Mouse (Mus musculus) sigmoid colon, adult 10 weeks (tissue): Measurements from ENCODE around the gene Olfr1221. TPM values are rescaled to one million over a fixed set of nuclear protein-coding genes. Genes with fewer than 3 reads are reported as not detected.

Source experiments
- polyA plus RNA-seq: library from polyadenylated mRNA; stranded (reverse); fragments of 350-450 nt; fragmentation: Illumina TruSeq; extraction: RNeasy Lipid Tissue Mini Kit (QIAGEN cat#74804); gene quantifications from one replicate; pipeline ENCODE4 v1.2.3, GENCODE M21; 2014; ENCODE audit warnings: low read depth, low replicate concordance

The Olfr1221 gene
- polyA plus RNA-seq = not detected

GRCm38 (mm10) chr2:89117183-89117582, at the start of gene Olfr1221:
Gene Olfr1221, minus strand, starts transcription at chr2:89117283.

GRCm38 (mm10) chr2:89163991-89164390, 46.9 kb upstream of the Olfr1221 start, which contains the start of gene Olfr1224-ps1:
Gene Olfr1224-ps1, minus strand, starts transcription at chr2:89164091.

GRCm38 (mm10) chr2:89151460-89151859, 34.4 kb upstream of the Olfr1221 start, which contains the start of gene Olfr1223:
Gene Olfr1223, minus strand, starts transcription at chr2:89151560.

GRCm38 (mm10) chr2:89132954-89133353, 15.9 kb upstream of the Olfr1221 start, which contains the start of gene Olfr1222:
Gene Olfr1222, minus strand, starts transcription at chr2:89133054.

GRCm38 (mm10) chr2:89106735-89107134, 10.3 kb downstream of the Olfr1221 start, which contains the start of gene Olfr1220:
Gene Olfr1220, minus strand, starts transcription at chr2:89106835.

GRCm38 (mm10) chr2:89083413-89083812, 33.7 kb downstream of the Olfr1221 start, which contains the start of gene Olfr1219:
Gene Olfr1219, minus strand, starts transcription at chr2:89083513.

GRCm38 (mm10) chr2:89061087-89061486, 56.0 kb downstream of the Olfr1221 start, which contains the start of gene Olfr1218:
Gene Olfr1218, minus strand, starts transcription at chr2:89061187.

Other genes with a start within 250 kb of the Olfr1221 start
- gene Olfr1208, start 215.0 kb downstream of the Olfr1221 start, polyA plus RNA-seq = not detected
- not detected for gene Olfr1209, start 202.1 kb downstream of the Olfr1221 start, polyA plus RNA-seq
- gene Olfr1211, start 179.2 kb downstream of the Olfr1221 start, polyA plus RNA-seq = not detected
- gene Olfr1212, start 163.3 kb downstream of the Olfr1221 start, polyA plus RNA-seq = not detected
- not detected for gene Gm13762, start 137.0 kb downstream of the Olfr1221 start, polyA plus RNA-seq
- gene Olfr1214, start 124.6 kb downstream of the Olfr1221 start, polyA plus RNA-seq = not detected
- not detected for gene Olfr1215, start 110.3 kb downstream of the Olfr1221 start, polyA plus RNA-seq
- gene Olfr1216, start 98.9 kb downstream of the Olfr1221 start, polyA plus RNA-seq = not detected
- gene Olfr1217, start 85.2 kb downstream of the Olfr1221 start, polyA plus RNA-seq = not detected
- not detected for gene Olfr1218, start 56.1 kb downstream of the Olfr1221 start, polyA plus RNA-seq
- not detected for gene Olfr1219, start 33.8 kb downstream of the Olfr1221 start, polyA plus RNA-seq
- gene Olfr1220, start 10.4 kb downstream of the Olfr1221 start, polyA plus RNA-seq = not detected
- not detected for gene Olfr1222, start 15.8 kb upstream of the Olfr1221 start, polyA plus RNA-seq
- gene Olfr1223, start 34.3 kb upstream of the Olfr1221 start, polyA plus RNA-seq = not detected
- gene Olfr1224-ps1, start 46.8 kb upstream of the Olfr1221 start, polyA plus RNA-seq = not detected
- not detected for gene Olfr1225, start 57.4 kb upstream of the Olfr1221 start, polyA plus RNA-seq
- 0.09 TPM for gene Olfr1226, start 82.8 kb upstream of the Olfr1221 start, polyA plus RNA-seq
- not detected for gene Olfr1228, start 136.8 kb upstream of the Olfr1221 start, polyA plus RNA-seq
- gene Olfr1229, start 170.7 kb upstream of the Olfr1221 start, polyA plus RNA-seq = not detected
- gene Olfr1230, start 180.0 kb upstream of the Olfr1221 start, polyA plus RNA-seq = not detected
- gene Olfr1231, start 189.8 kb upstream of the Olfr1221 start, polyA plus RNA-seq = not detected
- gene Olfr1232, start 212.4 kb upstream of the Olfr1221 start, polyA plus RNA-seq = not detected
- gene Olfr1233, start 225.1 kb upstream of the Olfr1221 start, polyA plus RNA-seq = not detected
- not detected for gene Olfr1234, start 247.6 kb upstream of the Olfr1221 start, polyA plus RNA-seq